Mouse (Mus musculus) erythroblast, embryonic 14.5 days (primary cell): ENCODE results near the gene Tkt.

ENCODE experiments used
- GATA1 ChIP-seq: IDR thresholded peaks from 2 replicates; pipeline ENCODE4 v1.6.1; 2012; ENCODE audit warnings: low read length, inconsistent platforms, mixed read lengths
- TAL1 ChIP-seq: IDR thresholded peaks from 3 replicates; pipeline ENCODE4 v1.6.1; 2012; ENCODE audit warnings: low read length, inconsistent platforms, mixed read lengths

DNA sequence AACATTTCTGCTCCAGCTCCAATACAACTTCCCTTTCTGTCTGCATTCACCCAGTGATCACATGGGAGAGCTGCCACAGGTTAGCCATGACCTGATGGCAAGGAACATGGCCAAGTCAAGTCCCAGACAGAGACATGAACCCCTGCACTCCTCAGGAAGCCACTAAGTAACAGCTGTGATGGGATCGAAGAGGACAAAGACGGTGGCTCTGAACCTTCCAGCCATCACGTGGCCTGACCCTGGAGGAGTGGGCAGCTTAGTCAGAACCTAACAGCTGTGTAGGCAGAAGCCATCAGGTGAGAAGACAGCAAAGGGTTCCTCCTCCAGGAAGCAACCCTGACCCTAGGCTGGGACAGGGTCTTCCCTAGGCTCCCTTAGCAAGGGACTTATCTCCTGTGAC, 61.3 kb downstream of the Tkt start:
- TF ChIP-seq GATA1 (no peak), TAL1 (no peak)
